Mouse (Mus musculus) MEL (cell line): ENCODE measurements around the gene Upk3b.

ENCODE experiments used
- CTCF ChIP-seq, 3 experiments: IDR thresholded peaks in 2 of 3; conservative IDR thresholded peaks in 1 of 3; 2 replicates each; pipeline ENCODE4 v1.5.1; 2011 to 2012; ENCODE audit warnings: low read length in 3 of 3, low read depth in 2 of 3, mild to moderate bottlenecking in 2 of 3, improper control_type of control experiment in 1 of 3, inconsistent platforms in 1 of 3, mixed read lengths in 1 of 3, moderate library complexity in 1 of 3; ENCODE audit not compliant: control insufficient read depth in 1 of 3, insufficient read depth in 1 of 3, poor library complexity in 1 of 3, severe bottlenecking in 1 of 3
- EP300 ChIP-seq, 2 experiments: IDR thresholded peaks; 2 replicates each; pipeline ENCODE4 v1.6.1; 2011; ENCODE audit warnings: improper control_type of control experiment in 2 of 2, low read length in 2 of 2, low read depth in 1 of 2, mild to moderate bottlenecking in 1 of 2
- ETS1 ChIP-seq: IDR thresholded peaks from 2 replicates; pipeline ENCODE4 v1.6.1; 2012; ENCODE audit warnings: low read depth, mild to moderate bottlenecking, inconsistent platforms, low read length, improper control_type of control experiment, moderate library complexity
- HCFC1 ChIP-seq: IDR thresholded peaks from 2 replicates; pipeline ENCODE4 v1.6.1; 2012; ENCODE audit warnings: low read depth, mild to moderate bottlenecking, inconsistent platforms, low read length, improper control_type of control experiment, moderate library complexity
- MYC ChIP-seq: IDR thresholded peaks from 2 replicates; pipeline ENCODE4 v1.6.1; 2011; ENCODE audit warnings: low read depth, mild to moderate bottlenecking, low read length, improper control_type of control experiment, moderate library complexity
- NELFE ChIP-seq: IDR thresholded peaks from 2 replicates; pipeline ENCODE4 v1.6.1; 2011; ENCODE audit warnings: low read depth, low read length, improper control_type of control experiment
- POLR2A ChIP-seq, 2 experiments: IDR thresholded peaks; 2 replicates each; pipeline ENCODE4 v1.6.1; 2011 to 2012; ENCODE audit warnings: low read length in 2 of 2, mild to moderate bottlenecking in 2 of 2, control low read depth in 1 of 2, improper control_type of control experiment in 1 of 2, low read depth in 1 of 2, moderate library complexity in 1 of 2; ENCODE audit not compliant: control insufficient read depth in 1 of 2, insufficient read depth in 1 of 2, poor library complexity in 1 of 2
- SIN3A ChIP-seq: IDR thresholded peaks from 2 replicates; pipeline ENCODE4 v1.6.1; 2012; ENCODE audit warnings: low read length, improper control_type of control experiment, inconsistent platforms
- UBTF ChIP-seq: IDR thresholded peaks from 2 replicates; pipeline ENCODE4 v1.6.1; 2012; ENCODE audit warnings: low read depth, mild to moderate bottlenecking, inconsistent platforms, low read length, improper control_type of control experiment, moderate library complexity, borderline replicate concordance; ENCODE audit not compliant: insufficient read depth
- USF1 ChIP-seq: IDR thresholded peaks from 2 replicates; pipeline ENCODE4 v1.6.1; 2014; ENCODE audit warnings: low read depth, mild to moderate bottlenecking, inconsistent platforms, low read length, improper control_type of control experiment, moderate library complexity
- ZKSCAN1 ChIP-seq: IDR thresholded peaks from 2 replicates; pipeline ENCODE4 v1.6.1; 2012; ENCODE audit warnings: low read depth, mild to moderate bottlenecking, inconsistent platforms, low read length, improper control_type of control experiment, moderate library complexity
- ZMIZ1 ChIP-seq: IDR thresholded peaks from 2 replicates; pipeline ENCODE4 v1.6.1; 2012; ENCODE audit warnings: low read depth, mild to moderate bottlenecking, inconsistent platforms, low read length, improper control_type of control experiment, moderate library complexity

- TF ChIP-seq CTCF (IDR thresholded peaks at IDR 0.05 in 2 of 3, conservative IDR thresholded peaks at IDR 0.05 in 1 of 3; ENCODE audit: control insufficient read depth in 1 of 3, insufficient read depth in 1 of 3, low read depth in 2 of 3, low read length in 3 of 3, poor library complexity in 1 of 3, severe bottlenecking in 1 of 3), result no peak
- no peak for TF ChIP-seq ZKSCAN1
- TF ChIP-seq USF1, result no peak
- TF ChIP-seq POLR2A (IDR thresholded peaks at IDR 0.05; ENCODE audit: control insufficient read depth in 1 of 2, insufficient read depth in 1 of 2, low read depth in 1 of 2, low read length in 2 of 2, poor library complexity in 1 of 2), result no peak
- no peak for TF ChIP-seq SIN3A
- no peak for TF ChIP-seq EP300 (IDR thresholded peaks at IDR 0.05; ENCODE audit: low read depth in 1 of 2, low read length in 2 of 2)
- no peak for TF ChIP-seq UBTF
- TF ChIP-seq MYC, result no peak
- no peak for TF ChIP-seq ZMIZ1
- TF ChIP-seq HCFC1, result no peak
- no peak for TF ChIP-seq ETS1
- no peak for TF ChIP-seq NELFE
These were observed 31.1 kb downstream of the Upk3b start for GRCm38 (mm10) chr5:136069411-136069810.
